Mouse (Mus musculus): ENCODE data around the gene Tpbgl. TPM values are rescaled to one million over a fixed set of nuclear protein-coding genes. Genes with fewer than 3 reads are reported as not detected.

The Tpbgl gene
- polyA plus RNA-seq (2012), result 0.01 TPM in 2 replicates

- peaks cover 16% of the 10 kb centered on the region for H3K9me3 ChIP-seq (ENCODE audit: control insufficient read depth, low read length)
- no peak for TF ChIP-seq TAL1 (IDR thresholded peaks at IDR 0.05; ENCODE audit: low read length)
- TF ChIP-seq GATA1 (IDR thresholded peaks at IDR 0.05; ENCODE audit: low read length), result no peak
- peaks cover 100% of the 10 kb centered on the region for H3K27me3 ChIP-seq (ENCODE audit: control insufficient read depth)
- no peaks in the 10 kb centered on the region for H3K36me3 ChIP-seq (ENCODE audit: control insufficient read depth)
- peaks cover 24% of the 10 kb centered on the region for H3K4me1 ChIP-seq (ENCODE audit: control insufficient read depth)
- peak within 1 kb of the TSS; percentile 45 for H3K4me3 ChIP-seq (replicated peaks)
These were observed at the start of gene Tpbgl for GRCm38 (mm10) chr7:99626376-99627270. Gene Tpbgl (minus strand): TSS chr7:99627103.

GRCm38 (mm10) chr7:99674890-99675289 lies 48.0 kb upstream of the Tpbgl start:
- Histone ChIP-seq H3K4me1 (ENCODE audit: control insufficient read depth) (peaks cover 16% of the 10 kb centered on the region), H3K9me3 (ENCODE audit: control insufficient read depth, low read length) (no peaks in the 10 kb centered on the region), H3K4me3 (replicated peaks) (no peak overlapping the region), H3K36me3 (ENCODE audit: control insufficient read depth) (no peaks in the 10 kb centered on the region), H3K27me3 (ENCODE audit: control insufficient read depth) (peaks cover 7% of the 10 kb centered on the region)
- TF ChIP-seq TAL1 (IDR thresholded peaks at IDR 0.05; ENCODE audit: low read length), result no peak
- TF ChIP-seq GATA1 (IDR thresholded peaks at IDR 0.05; ENCODE audit: low read length), result no peak

GRCm38 (mm10) chr7:99674209-99674608 lies 47.3 kb upstream of the Tpbgl start:
- H3K4me3 ChIP-seq (replicated peaks), result no peak overlapping the region

GRCm38 (mm10) chr7:99673188-99673587 lies 46.3 kb upstream of the Tpbgl start:
- Histone ChIP-seq H3K9me3 (ENCODE audit: control insufficient read depth, low read length) (no peaks in the 10 kb centered on the region), H3K4me1 (ENCODE audit: control insufficient read depth) (peaks cover 16% of the 10 kb centered on the region), H3K27me3 (ENCODE audit: control insufficient read depth) (peaks cover 11% of the 10 kb centered on the region), H3K36me3 (ENCODE audit: control insufficient read depth) (no peaks in the 10 kb centered on the region), H3K4me3 (replicated peaks) (no peak overlapping the region)
- TF ChIP-seq TAL1 (IDR thresholded peaks at IDR 0.05; ENCODE audit: low read length) (no peak), GATA1 (IDR thresholded peaks at IDR 0.05; ENCODE audit: low read length) (no peak)

More at GRCm38 (mm10) chr7:99674209-99674608, 47.3 kb upstream of the Tpbgl start:
- Histone ChIP-seq H3K4me1 (ENCODE audit: control insufficient read depth) (peaks cover 16% of the 10 kb centered on the region), H3K36me3 (ENCODE audit: control insufficient read depth) (no peaks in the 10 kb centered on the region), H3K27me3 (ENCODE audit: control insufficient read depth) (peaks cover 7% of the 10 kb centered on the region), H3K9me3 (ENCODE audit: control insufficient read depth, low read length) (no peaks in the 10 kb centered on the region)
- TF ChIP-seq GATA1 (IDR thresholded peaks at IDR 0.05; ENCODE audit: low read length) (no peak), TAL1 (IDR thresholded peaks at IDR 0.05; ENCODE audit: low read length) (no peak)

GRCm38 (mm10) chr7:99671544-99672435 lies 44.9 kb upstream of the Tpbgl start:
- peaks cover 14% of the 10 kb centered on the region for H3K27me3 ChIP-seq (ENCODE audit: control insufficient read depth)
- H3K9me3 ChIP-seq (ENCODE audit: control insufficient read depth, low read length), result no peaks in the 10 kb centered on the region
- TF ChIP-seq GATA1 (IDR thresholded peaks at IDR 0.05; ENCODE audit: low read length) (no peak), TAL1 (IDR thresholded peaks at IDR 0.05; ENCODE audit: low read length) (no peak)
- H3K4me3 ChIP-seq (replicated peaks), result no peak overlapping the region
- H3K36me3 ChIP-seq (ENCODE audit: control insufficient read depth), result no peaks in the 10 kb centered on the region
- peaks cover 16% of the 10 kb centered on the region for H3K4me1 ChIP-seq (ENCODE audit: control insufficient read depth)

GRCm38 (mm10) chr7:99670915-99671314 lies 44.0 kb upstream of the Tpbgl start:
- Histone ChIP-seq H3K36me3 (ENCODE audit: control insufficient read depth) (no peaks in the 10 kb centered on the region), H3K9me3 (ENCODE audit: control insufficient read depth, low read length) (no peaks in the 10 kb centered on the region), H3K4me3 (replicated peaks) (no peak overlapping the region), H3K4me1 (ENCODE audit: control insufficient read depth) (peaks cover 16% of the 10 kb centered on the region), H3K27me3 (ENCODE audit: control insufficient read depth) (peaks cover 14% of the 10 kb centered on the region)
- TF ChIP-seq TAL1 (IDR thresholded peaks at IDR 0.05; ENCODE audit: low read length) (no peak), GATA1 (IDR thresholded peaks at IDR 0.05; ENCODE audit: low read length) (no peak)

- Histone ChIP-seq H3K9me3 (ENCODE audit: control insufficient read depth, low read length) (no peaks in the 10 kb centered on the region), H3K36me3 (ENCODE audit: control insufficient read depth) (no peaks in the 10 kb centered on the region), H3K27me3 (ENCODE audit: control insufficient read depth) (peaks cover 14% of the 10 kb centered on the region), H3K4me1 (ENCODE audit: control insufficient read depth) (peaks cover 16% of the 10 kb centered on the region), H3K4me3 (replicated peaks) (no peak overlapping the region)
- no peak for TF ChIP-seq TAL1 (IDR thresholded peaks at IDR 0.05; ENCODE audit: low read length)
- no peak for TF ChIP-seq GATA1 (IDR thresholded peaks at IDR 0.05; ENCODE audit: low read length)
These were observed 41.9 kb upstream of the Tpbgl start for GRCm38 (mm10) chr7:99668802-99669201.

GRCm38 (mm10) chr7:99667096-99667495 lies 40.2 kb upstream of the Tpbgl start:
- TF ChIP-seq GATA1 (IDR thresholded peaks at IDR 0.05; ENCODE audit: low read length) (no peak), TAL1 (IDR thresholded peaks at IDR 0.05; ENCODE audit: low read length) (no peak)
- H3K9me3 ChIP-seq (ENCODE audit: control insufficient read depth, low read length), result no peaks in the 10 kb centered on the region
- peaks cover 16% of the 10 kb centered on the region for H3K27me3 ChIP-seq (ENCODE audit: control insufficient read depth)
- peaks cover 13% of the 10 kb centered on the region for H3K4me1 ChIP-seq (ENCODE audit: control insufficient read depth)
- H3K36me3 ChIP-seq (ENCODE audit: control insufficient read depth), result no peaks in the 10 kb centered on the region
- no peak overlapping the region for H3K4me3 ChIP-seq (replicated peaks)
